Comparison of ENCODE assay signal across 8 mouse cellular contexts in genomic region chr13:18614763-18615616, GRCm38 (mm10).
DNase-seq lines count a peak whose midpoint lies in the region; ATAC-seq lines count a peak whose summit lies in the region.

No protein-coding gene starts in this region.

- H3K36me3 ChIP-seq in heart, embryonic 11.5 days (ENCODE audit: control insufficient read depth, insufficient read depth, low read length), result no peaks in the 10 kb centered on the region
- no peaks in the 10 kb centered on the region for H3K36me3 ChIP-seq in hindbrain, embryonic 11.5 days (ENCODE audit: control insufficient read depth, insufficient read depth, low read length)
- H3K36me3 ChIP-seq in midbrain, embryonic 16.5 days (ENCODE audit: control insufficient read depth, insufficient read depth, low read length), result no peaks in the 10 kb centered on the region

- no peak overlapping the region for H3K27ac ChIP-seq in heart, embryonic 11.5 days (ENCODE audit: low read depth, low read length)
- H3K27ac ChIP-seq in hindbrain, embryonic 11.5 days (ENCODE audit: low read depth, low read length), result no peak overlapping the region
- no peak overlapping the region for H3K27ac ChIP-seq in midbrain, embryonic 16.5 days (ENCODE audit: low read length)

- H3K27me3 ChIP-seq in heart, embryonic 11.5 days (ENCODE audit: control insufficient read depth, insufficient read depth, low read length), result no peaks in the 10 kb centered on the region
- H3K27me3 ChIP-seq in hindbrain, embryonic 11.5 days (ENCODE audit: control insufficient read depth, insufficient read depth, low read length), result no peaks in the 10 kb centered on the region
- H3K27me3 ChIP-seq in midbrain, embryonic 16.5 days (ENCODE audit: control insufficient read depth, insufficient read depth, low read depth, low read length), result no peaks in the 10 kb centered on the region

- no peaks in the 10 kb centered on the region for H3K4me1 ChIP-seq in heart, embryonic 11.5 days (ENCODE audit: control insufficient read depth, insufficient read depth, low read length)
- H3K4me1 ChIP-seq in hindbrain, embryonic 11.5 days (replicated peaks; ENCODE audit: control insufficient read depth, insufficient read depth, low read length), result no peaks in the 10 kb centered on the region
- H3K4me1 ChIP-seq in midbrain, embryonic 16.5 days (ENCODE audit: control insufficient read depth, insufficient read depth, low read length), result peaks cover 5% of the 10 kb centered on the region

- no peak for DNase-seq in heart, adult 8-10 months (ENCODE audit: low spot score)
- peak; percentile 22 for DNase-seq in WW6 (ENCODE audit: low read depth, low spot score)
- DNase-seq in hindbrain, embryonic 11.5 days (ENCODE audit: low spot score), result peak; percentile 28
- DNase-seq in lung, adult 18-20 months, result no peak
- DNase-seq in gastrocnemius, postnatal 25 days, result no peak
- DNase-seq in frontal cortex, postnatal 10 days (ENCODE audit: low spot score in 2 of 2), result no peak

- no peak; the same call in 1 of the 2 replicates for ATAC-seq in heart, embryonic 11.5 days (replicated peaks; ENCODE audit: insufficient number of reproducible peaks, low FRiP score, low TSS enrichment)
- peak; percentile 69 for ATAC-seq in hindbrain, embryonic 11.5 days (ENCODE audit: low FRiP score)
- peak; percentile 80 for ATAC-seq in midbrain, embryonic 16.5 days

- H3K4me2 ChIP-seq in heart, embryonic 11.5 days, result peak overlapping the region; percentile 59
- no peak overlapping the region for H3K4me2 ChIP-seq in hindbrain, embryonic 11.5 days (replicated peaks; ENCODE audit: low read depth, low read length)
- peak overlapping the region; percentile 35 for H3K4me2 ChIP-seq in midbrain, embryonic 16.5 days (ENCODE audit: low read length)

- peak overlapping the region; percentile 18; the same call in 1 of the 2 replicates for H3K4me3 ChIP-seq in heart, embryonic 11.5 days (ENCODE audit: low read depth, low read length)
- H3K4me3 ChIP-seq in hindbrain, embryonic 11.5 days (ENCODE audit: low read depth, low read length), result no peak overlapping the region
- no peak overlapping the region for H3K4me3 ChIP-seq in midbrain, embryonic 16.5 days (ENCODE audit: low read depth, low read length)

- 18% methylated on average over 15 of the region's 18 CpGs for WGBS in heart, embryonic 11.5 days (ENCODE audit: insufficient replicate concordance)
- WGBS in hindbrain, embryonic 11.5 days, result 17% methylated on average over 18 of the region's 18 CpGs
- WGBS in midbrain, embryonic 16.5 days, result 23% methylated on average over 18 of the region's 18 CpGs

- no peak overlapping the region for H3K9ac ChIP-seq in heart, embryonic 11.5 days (ENCODE audit: low read depth, low read length)
- no peak overlapping the region for H3K9ac ChIP-seq in hindbrain, embryonic 11.5 days (ENCODE audit: low read depth, low read length)
- H3K9ac ChIP-seq in midbrain, embryonic 16.5 days (ENCODE audit: low read depth, low read length), result 0 out of 2 replicates have a peak overlapping the region, but pooled peaks have one; percentile 41

- no peaks in the 10 kb centered on the region for H3K9me3 ChIP-seq in heart, embryonic 11.5 days (replicated peaks; ENCODE audit: control insufficient read depth, low read length)
- H3K9me3 ChIP-seq in hindbrain, embryonic 11.5 days (ENCODE audit: control insufficient read depth, low read length), result no peaks in the 10 kb centered on the region
- no peaks in the 10 kb centered on the region for H3K9me3 ChIP-seq in midbrain, embryonic 16.5 days (replicated peaks; ENCODE audit: control insufficient read depth, low read length, poor library complexity, severe bottlenecking)

Comparison
In these comparisons a context has a peak if more than half of its experiments do, and no peak if none do; other contexts are left out.
1. DNase-seq: peak in WW6 (single experiment) and hindbrain, embryonic 11.5 days (single experiment); none in heart, adult 8-10 months (single experiment), lung, adult 18-20 months (0 of 2), gastrocnemius, postnatal 25 days (single experiment) and frontal cortex, postnatal 10 days (0 of 2).